Mouse (Mus musculus) lung, embryonic 14.5 days (tissue): Measurements from ENCODE around the gene Gm20388. TPM values are rescaled to one million over a fixed set of nuclear protein-coding genes. Genes with fewer than 3 reads are reported as not detected.

Source experiments
- ATAC-seq: fragments of 200-750 bp; cut with Nextera tagmentation; 2 replicates; pipeline ENCODE4 v1.8.0; 2017; ENCODE audit warnings: mild to moderate bottlenecking, moderate TSS enrichment, moderate library complexity; ENCODE audit not compliant: insufficient read depth
- DNase-seq: peaks from one replicate; pipeline ENCODE4 v3.0.0-alpha.2; 2015
- H3K27ac ChIP-seq: fragments of 300-500 bp; sonication (generic); 2 replicates; pipeline ENCODE4 v1.5.1; 2014; ENCODE audit warnings: low read depth, mild to moderate bottlenecking, moderate library complexity
- H3K27me3 ChIP-seq: fragments of 300-500 bp; sonication (generic); 2 replicates; pipeline ENCODE4 v1.6.1; 2014; ENCODE audit warnings: low read length, control low read depth; ENCODE audit not compliant: insufficient read depth
- H3K36me3 ChIP-seq: fragments of 300-500 bp; sonication (generic); 2 replicates; pipeline ENCODE4 v1.6.1; 2014; ENCODE audit warnings: control low read depth; ENCODE audit not compliant: insufficient read depth
- H3K4me1 ChIP-seq: fragments of 300-500 bp; sonication (generic); 2 replicates; pipeline ENCODE4 v1.6.1; 2014; ENCODE audit warnings: antibody characterized with exemption, control low read depth; ENCODE audit not compliant: insufficient read depth
- H3K4me2 ChIP-seq: fragments of 300-500 bp; sonication (generic); 2 replicates; pipeline ENCODE4 v1.6.1; 2014; ENCODE audit warnings: mild to moderate bottlenecking
- H3K4me3 ChIP-seq: fragments of 300-500 bp; sonication (generic); 2 replicates; pipeline ENCODE4 v1.5.1; 2014; ENCODE audit warnings: low read depth, low read length
- H3K9ac ChIP-seq: fragments of 300-500 bp; sonication (generic); 2 replicates; pipeline ENCODE4 v1.6.1; 2014
- H3K9me3 ChIP-seq: fragments of 300-500 bp; sonication (generic); 2 replicates; pipeline ENCODE4 v1.6.1; 2016; ENCODE audit warnings: low read depth, low read length, control low read depth
- CTCF ChIP-seq: IDR thresholded peaks from 2 replicates; pipeline ENCODE4 v1.5.1; 2016; ENCODE audit warnings: antibody characterized with exemption, low read depth
- WGBS: fragments of 180-500 bp; shearing (Covaris S2); extraction: QIAGEN DNeasy Blood & Tissue Kit; methylation state at CpG from one replicate; pipeline ENCODE4 v1.1.7; 2014; 5-methylcytosine and 5-hydroxymethylcytosine counted together
- polyA plus RNA-seq: library from polyadenylated mRNA; unstranded; fragments of >200 nt; fragmentation: Nextera tagmentation; extraction: Ambion mirVana; gene quantifications from 2 replicates; pipeline ENCODE4 v1.2.1, GENCODE M21; 2014

Gene Gm20388
- polyA plus RNA-seq, 1 experiment from 2014 or later = not detected

DNA sequence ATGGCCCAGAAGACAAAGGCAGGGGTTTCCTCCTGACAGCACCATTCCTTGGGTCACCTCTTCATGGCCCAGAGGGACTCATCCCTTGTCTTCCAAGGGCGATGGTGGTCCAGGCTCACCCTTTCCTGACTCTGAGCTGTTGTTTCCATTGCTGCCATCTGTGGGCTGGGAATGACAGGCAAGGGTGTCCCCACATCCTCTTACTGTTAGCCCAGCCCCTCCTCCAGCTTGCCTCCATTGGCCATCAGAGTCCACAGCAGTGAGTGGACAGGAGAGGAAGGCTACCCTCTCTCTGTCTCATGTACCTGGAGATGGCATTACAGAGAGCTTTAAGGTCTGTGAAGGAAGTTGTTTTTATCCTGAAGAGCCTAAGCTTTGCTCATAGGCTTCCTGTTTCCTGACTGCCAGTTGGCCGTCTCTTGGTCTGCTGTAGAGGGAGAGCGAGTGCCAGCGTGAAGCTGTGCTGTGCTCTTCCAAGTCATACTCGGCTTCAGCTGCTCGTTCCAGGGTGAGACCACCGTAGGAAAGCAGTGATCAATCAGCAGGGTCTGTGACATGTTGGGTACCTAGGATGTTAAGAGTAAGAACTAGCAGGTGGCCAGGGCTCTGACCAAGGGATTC lies 4391.4 kb downstream of the Gm20388 start:
- H3K36me3 ChIP-seq = peaks cover 4% of the 10 kb centered on the region; the same call in 1 of the 2 replicates
- H3K27me3 ChIP-seq = no peaks in the 10 kb centered on the region
- DNase-seq (no peak), ATAC-seq (no peak)
- H3K27ac ChIP-seq = no peak overlapping the region
- H3K4me2 ChIP-seq = no peak overlapping the region
- no peaks in the 10 kb centered on the region for H3K4me1 ChIP-seq
- H3K9me3 ChIP-seq = no peaks in the 10 kb centered on the region
- 65% methylated on average over 7 of the region's 7 CpGs for WGBS
- TF ChIP-seq CTCF = no peak
- no peak overlapping the region for H3K9ac ChIP-seq
- no peak overlapping the region for H3K4me3 ChIP-seq

DNA sequence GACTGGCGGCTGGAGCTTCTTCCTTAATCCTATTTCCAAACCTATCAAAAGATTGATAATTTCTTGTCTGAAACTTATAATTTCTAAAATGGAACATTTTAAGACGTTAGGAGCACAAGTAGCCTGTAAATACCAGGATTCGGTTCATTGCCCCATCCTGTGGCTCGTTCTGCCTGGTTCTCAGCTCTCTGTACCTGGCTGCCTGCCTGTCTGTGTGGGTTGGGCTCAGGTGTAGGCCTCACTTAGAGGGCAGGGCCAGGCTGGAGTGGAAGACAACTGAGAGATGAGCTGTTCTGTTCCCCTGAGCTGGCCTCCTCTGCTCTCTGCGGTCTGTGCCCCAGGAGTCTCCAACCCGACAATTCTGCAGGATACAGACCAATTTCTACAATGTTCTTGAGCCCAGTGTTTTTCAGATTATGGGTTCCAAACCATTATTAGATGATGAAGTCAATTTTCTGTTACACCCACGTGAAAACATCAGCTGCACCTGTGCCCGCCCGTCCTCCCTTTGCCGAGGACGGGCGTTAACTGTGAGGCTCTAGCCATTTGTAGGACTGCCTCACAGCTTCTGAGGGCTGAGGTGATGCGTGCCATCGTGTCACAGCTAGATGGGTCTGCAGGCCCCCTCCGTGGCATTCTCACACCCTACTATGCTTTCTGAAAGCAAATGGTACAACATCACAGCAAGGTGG lies 4392.7 kb downstream of the Gm20388 start:
- no peak for ATAC-seq
- WGBS = 77% methylated on average over 15 of the region's 15 CpGs
- H3K4me1 ChIP-seq = no peaks in the 10 kb centered on the region

DNA sequence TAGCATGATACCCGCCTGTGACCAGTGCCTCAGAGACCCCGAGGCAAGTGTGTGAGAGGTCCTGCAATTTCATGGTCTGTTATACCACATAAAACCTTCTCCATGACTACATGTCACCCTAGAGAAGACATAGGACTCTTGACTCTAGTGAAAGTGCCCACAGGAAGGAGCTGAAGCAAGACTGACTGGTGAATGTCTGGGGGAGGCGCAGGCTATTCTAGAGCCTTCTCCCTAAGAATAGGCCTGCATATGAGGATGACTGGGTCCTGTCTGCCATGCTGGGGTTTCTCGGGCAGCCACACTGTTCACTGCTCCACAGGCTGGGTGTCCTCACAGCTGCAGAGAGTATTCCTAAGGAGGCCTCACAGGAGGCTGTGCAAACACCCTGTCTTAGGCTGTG lies 4393.5 kb downstream of the Gm20388 start:
- no peak for ATAC-seq
- 77% methylated on average over 4 of the region's 4 CpGs for WGBS
- H3K9ac ChIP-seq = no peak overlapping the region

More for the DNA sequence above, 4392.7 kb downstream of the Gm20388 start:
- Histone ChIP-seq H3K9me3 (no peaks in the 10 kb centered on the region), H3K27me3 (no peaks in the 10 kb centered on the region), H3K36me3 (peaks cover 4% of the 10 kb centered on the region; the same call in 1 of the 2 replicates), H3K4me2 (no peak overlapping the region), H3K4me3 (no peak overlapping the region), H3K27ac (no peak overlapping the region), H3K9ac (no peak overlapping the region)
- no peak for TF ChIP-seq CTCF
- no peak for DNase-seq

DNA sequence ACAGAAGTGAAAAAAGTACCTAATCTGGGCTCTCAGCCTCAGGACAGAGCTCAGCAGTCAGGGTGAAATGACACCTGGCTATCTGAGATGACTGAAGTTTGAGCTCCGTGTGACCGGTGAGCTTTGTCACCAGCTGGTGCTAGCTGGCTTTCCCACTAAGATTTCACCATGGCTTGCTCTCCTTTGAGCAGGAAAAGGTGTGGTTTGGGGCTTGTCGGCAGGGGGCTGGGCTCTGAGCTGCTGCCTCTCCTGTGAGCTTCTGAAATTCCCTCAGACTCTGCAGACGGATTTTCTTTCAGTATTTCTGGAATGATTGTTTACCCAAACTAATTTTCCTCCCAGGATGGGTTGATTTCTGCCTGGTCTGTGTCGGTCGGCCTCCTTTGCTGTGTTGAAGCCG lies 4395.9 kb downstream of the Gm20388 start:
- ATAC-seq (no peak), DNase-seq (no peak)
- no peaks in the 10 kb centered on the region for H3K27me3 ChIP-seq
- no peak for TF ChIP-seq CTCF
- no peak overlapping the region for H3K27ac ChIP-seq
- H3K4me2 ChIP-seq = no peak overlapping the region
- 41% methylated on average over 7 of the region's 7 CpGs for WGBS
- H3K9ac ChIP-seq = no peak overlapping the region
- H3K36me3 ChIP-seq = peaks cover 4% of the 10 kb centered on the region; the same call in 1 of the 2 replicates
- H3K9me3 ChIP-seq = no peaks in the 10 kb centered on the region
- H3K4me3 ChIP-seq = no peak overlapping the region
- no peaks in the 10 kb centered on the region; the same call in 1 of the 2 replicates for H3K4me1 ChIP-seq

More for the DNA sequence above, 4393.5 kb downstream of the Gm20388 start:
- Histone ChIP-seq H3K27ac (no peak overlapping the region), H3K4me2 (no peak overlapping the region), H3K4me3 (no peak overlapping the region), H3K4me1 (no peaks in the 10 kb centered on the region; the same call in 1 of the 2 replicates), H3K36me3 (peaks cover 4% of the 10 kb centered on the region; the same call in 1 of the 2 replicates), H3K9me3 (no peaks in the 10 kb centered on the region), H3K27me3 (no peaks in the 10 kb centered on the region)
- TF ChIP-seq CTCF = no peak
- DNase-seq = no peak

DNA sequence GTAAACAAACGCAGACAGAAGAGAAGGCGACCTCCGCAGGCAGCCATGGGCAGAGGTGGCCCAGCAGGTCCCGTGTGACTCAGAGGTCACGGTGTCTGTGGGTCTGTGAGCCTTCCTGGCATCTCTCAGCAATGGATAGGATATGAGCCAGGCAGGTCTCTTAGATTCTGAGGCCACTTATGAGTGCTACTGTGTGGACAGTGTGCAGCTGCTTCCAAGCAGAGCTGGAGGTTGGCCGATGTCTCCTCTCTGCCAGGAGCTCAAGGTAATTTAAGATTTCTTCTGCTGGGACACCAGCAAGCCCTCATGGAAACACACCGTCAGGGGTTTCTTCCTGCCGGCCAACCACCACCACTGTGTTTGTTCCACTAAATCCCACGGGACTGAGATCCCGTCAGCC lies 4397.1 kb downstream of the Gm20388 start:
- no peak overlapping the region for H3K9ac ChIP-seq
- no peaks in the 10 kb centered on the region; the same call in 1 of the 2 replicates for H3K4me1 ChIP-seq
- TF ChIP-seq CTCF = no peak
- H3K4me3 ChIP-seq = no peak overlapping the region
- 82% methylated on average over 10 of the region's 10 CpGs for WGBS
- peaks cover 4% of the 10 kb centered on the region; the same call in 1 of the 2 replicates for H3K36me3 ChIP-seq
- no peak overlapping the region for H3K4me2 ChIP-seq
- DNase-seq = no peak
- no peaks in the 10 kb centered on the region for H3K27me3 ChIP-seq
- H3K9me3 ChIP-seq = no peaks in the 10 kb centered on the region
- ATAC-seq = no peak
- no peak overlapping the region for H3K27ac ChIP-seq

DNA sequence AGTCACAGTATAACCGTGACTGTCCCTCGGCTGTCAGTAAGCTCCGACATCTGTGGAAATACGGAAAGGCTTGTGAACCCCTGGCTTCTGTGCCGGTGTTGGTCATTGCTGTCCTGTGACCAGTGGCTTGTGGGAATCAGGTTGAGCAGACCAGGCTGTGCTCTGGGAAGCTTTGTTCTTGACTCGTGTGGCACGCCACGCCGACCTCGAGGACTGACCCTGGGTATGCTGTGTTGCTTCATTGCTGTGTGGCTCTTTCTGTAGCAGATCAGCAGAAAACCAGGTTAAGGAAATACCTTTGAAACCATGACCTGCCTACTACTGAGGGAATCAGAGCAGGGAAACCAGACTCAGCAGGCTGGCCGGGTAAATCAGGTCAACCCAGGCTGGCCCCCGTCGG lies 4399.9 kb downstream of the Gm20388 start:
- no peak for TF ChIP-seq CTCF
- no peak for DNase-seq
- WGBS = 89% methylated on average over 13 of the region's 13 CpGs
- no peak overlapping the region for H3K4me3 ChIP-seq
- no peaks in the 10 kb centered on the region for H3K27me3 ChIP-seq
- H3K9me3 ChIP-seq = no peaks in the 10 kb centered on the region
- H3K27ac ChIP-seq = no peak overlapping the region
- no peak overlapping the region for H3K4me2 ChIP-seq
- no peak for ATAC-seq
- H3K4me1 ChIP-seq = no peaks in the 10 kb centered on the region; the same call in 1 of the 2 replicates
- peaks cover 3% of the 10 kb centered on the region; the same call in 1 of the 2 replicates for H3K36me3 ChIP-seq
- no peak overlapping the region for H3K9ac ChIP-seq

DNA sequence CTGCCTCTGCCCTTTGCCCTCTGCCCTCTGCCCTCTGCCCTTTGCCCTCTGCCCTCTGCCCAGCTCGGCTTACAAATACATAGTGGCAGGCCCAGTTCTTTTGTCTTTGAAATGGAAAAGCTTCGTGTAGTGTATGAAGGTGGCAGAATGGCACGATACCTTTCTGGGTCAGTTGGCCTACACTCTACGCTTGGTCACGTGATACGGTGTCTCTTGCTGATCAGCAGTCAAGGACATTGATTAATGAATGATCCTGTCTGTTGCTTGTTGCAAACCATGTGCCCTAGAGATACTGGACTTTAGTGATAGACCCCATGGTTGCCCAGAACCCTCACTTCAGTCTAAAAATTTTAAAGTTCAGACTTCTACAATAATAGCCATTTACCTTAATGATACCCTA lies 4400.5 kb downstream of the Gm20388 start:
- DNase-seq (no peak), ATAC-seq (no peak)
- H3K9ac ChIP-seq = no peak overlapping the region
- TF ChIP-seq CTCF = no peak
- no peak overlapping the region for H3K27ac ChIP-seq
- no peaks in the 10 kb centered on the region; the same call in 1 of the 2 replicates for H3K4me1 ChIP-seq
- no peaks in the 10 kb centered on the region for H3K9me3 ChIP-seq
- H3K4me2 ChIP-seq = no peak overlapping the region
- no peaks in the 10 kb centered on the region for H3K27me3 ChIP-seq
- H3K4me3 ChIP-seq = no peak overlapping the region
- no peaks in the 10 kb centered on the region for H3K36me3 ChIP-seq
- 89% methylated on average over 6 of the region's 6 CpGs for WGBS
